Comparison of ENCODE assay signal across 23 mouse cellular contexts in genomic region chr11:6316821-6317220, GRCm38 (mm10).
"Had no signal": no experiment of that assay in that cellular context is flagged by ENCODE, and none has a peak within 500 bp of the region (broad histone marks: within the 10 kb centered on the region; RNA-seq: fewer than 3 reads in every experiment).

No protein-coding gene starts in this region.

- H3K4me3 ChIP-seq: heart, embryonic 10.5 days; heart, embryonic 12.5 days; hindbrain, embryonic 13.5 days; hindbrain, embryonic 15.5 days; kidney, embryonic 15.5 days; limb, embryonic 13.5 days; limb, embryonic 15.5 days; liver, embryonic 12.5 days had no signal

- H3K27me3 ChIP-seq: heart, embryonic 12.5 days; hindbrain, embryonic 13.5 days; hindbrain, embryonic 15.5 days; kidney, embryonic 15.5 days; limb, embryonic 13.5 days; limb, embryonic 15.5 days; liver, embryonic 12.5 days had no signal

- H3K9me3 ChIP-seq: heart, embryonic 10.5 days; heart, embryonic 12.5 days; hindbrain, embryonic 13.5 days; hindbrain, embryonic 15.5 days; kidney, embryonic 15.5 days; limb, embryonic 13.5 days; limb, embryonic 15.5 days; liver, embryonic 12.5 days had no signal

- H3K27ac ChIP-seq: heart, embryonic 10.5 days; hindbrain, embryonic 13.5 days; hindbrain, embryonic 15.5 days; hindbrain, postnatal 0 days; kidney, embryonic 15.5 days; kidney, postnatal 0 days; limb, embryonic 13.5 days; limb, embryonic 15.5 days; liver, embryonic 12.5 days; liver, embryonic 14.5 days had no signal

- H3K4me1 ChIP-seq: heart, embryonic 10.5 days; heart, embryonic 12.5 days; hindbrain, embryonic 13.5 days; hindbrain, embryonic 15.5 days; limb, embryonic 13.5 days; limb, embryonic 15.5 days; liver, embryonic 12.5 days had no signal

- H3K4me2 ChIP-seq: heart, embryonic 12.5 days; hindbrain, embryonic 13.5 days; hindbrain, embryonic 15.5 days; kidney, embryonic 15.5 days; limb, embryonic 13.5 days; limb, embryonic 15.5 days; liver, embryonic 12.5 days had no signal

- ATAC-seq: hindbrain, postnatal 0 days; intestine, embryonic 16.5 days; liver, embryonic 12.5 days had no signal

- H3K9ac ChIP-seq: heart, embryonic 12.5 days; hindbrain, embryonic 13.5 days; hindbrain, embryonic 15.5 days; kidney, embryonic 15.5 days; limb, embryonic 13.5 days; limb, embryonic 15.5 days; liver, embryonic 12.5 days; liver, embryonic 14.5 days had no signal

- DNase-seq: gastrocnemius, postnatal 14 days; gastrocnemius, postnatal 36 days; heart, adult 18-20 months; heart, postnatal 10 days; kidney, adult 11 months; kidney, adult 2 months; kidney, adult 9 months; kidney, postnatal 14 days; kidney, postnatal 36 days; layer of hippocampus, adult 9-11 months; layer of hippocampus, postnatal 36 days had no signal
